Mouse (Mus musculus) neural tube, embryonic 12.5 days (tissue): Measurements from ENCODE around the gene Adtrp. TPM values are rescaled to one million over a fixed set of nuclear protein-coding genes. Genes with fewer than 3 reads are reported as not detected.

Experiments
- ATAC-seq: fragments of 200-750 bp; cut with Nextera tagmentation; 2 replicates; pipeline ENCODE4 v1.8.0; 2017; ENCODE audit warnings: low read depth, mild to moderate bottlenecking, moderate TSS enrichment, moderate library complexity; ENCODE audit not compliant: low FRiP score
- H3K27ac ChIP-seq: fragments of 300-500 bp; sonication (generic); 2 replicates; pipeline ENCODE4 v1.5.1; 2016
- H3K27me3 ChIP-seq: fragments of 300-500 bp; sonication (generic); replicated peaks from 2 replicates; pipeline ENCODE4 v1.6.1; 2016; ENCODE audit warnings: mild to moderate bottlenecking
- H3K36me3 ChIP-seq: fragments of 300-500 bp; sonication (generic); 2 replicates; pipeline ENCODE4 v1.6.1; 2016; ENCODE audit warnings: mild to moderate bottlenecking
- H3K4me1 ChIP-seq: fragments of 300-500 bp; sonication (generic); 2 replicates; pipeline ENCODE4 v1.6.1; 2016
- H3K4me2 ChIP-seq: fragments of 300-500 bp; sonication (generic); replicated peaks from 2 replicates; pipeline ENCODE4 v1.6.1; 2016; ENCODE audit warnings: mild to moderate bottlenecking
- H3K4me3 ChIP-seq: fragments of 300-500 bp; sonication (generic); 2 replicates; pipeline ENCODE4 v1.5.1; 2016
- H3K9ac ChIP-seq: fragments of 300-500 bp; sonication (generic); 2 replicates; pipeline ENCODE4 v1.6.1; 2016; ENCODE audit warnings: mild to moderate bottlenecking
- H3K9me3 ChIP-seq: fragments of 300-500 bp; sonication (generic); 2 replicates; pipeline ENCODE4 v1.6.1; 2016; ENCODE audit warnings: mild to moderate bottlenecking
- WGBS: fragments of 180-500 bp; shearing (Covaris S2); methylation state at CpG from one replicate; pipeline ENCODE4 v1.1.7; 2016; 5-methylcytosine and 5-hydroxymethylcytosine counted together
- polyA plus RNA-seq: library from polyadenylated mRNA; unstranded; fragments of >200 nt; fragmentation: Nextera tagmentation; extraction: Ambion mirVana; gene quantifications from 2 replicates; pipeline ENCODE4 v1.2.1, GENCODE M21; 2016

Gene Adtrp
- polyA plus RNA-seq, 1 experiment from 2014 or later: 0.52 TPM

GRCm38 (mm10) chr13:41865071-41865470 is 17.6 kb upstream of the Adtrp start:
- Histone ChIP-seq H3K9ac (no peak overlapping the region), H3K4me1 (no peaks in the 10 kb centered on the region), H3K27me3 (no peaks in the 10 kb centered on the region), H3K27ac (no peak overlapping the region), H3K4me3 (no peak overlapping the region), H3K4me2 (no peak overlapping the region), H3K36me3 (no peaks in the 10 kb centered on the region), H3K9me3 (no peaks in the 10 kb centered on the region)
- WGBS: 75% methylated on average over 5 of the region's 5 CpGs
- no peak for ATAC-seq

- H3K27me3 ChIP-seq: no peaks in the 10 kb centered on the region
These were observed 13.3 kb upstream of the Adtrp start for GRCm38 (mm10) chr13:41860603-41861405.

GRCm38 (mm10) chr13:41855206-41856185 is 8.0 kb upstream of the Adtrp start:
- no peak overlapping the region for H3K27ac ChIP-seq
- 40% methylated on average over 13 of the region's 13 CpGs for WGBS

More at GRCm38 (mm10) chr13:41860603-41861405, 13.3 kb upstream of the Adtrp start:
- H3K4me2 ChIP-seq: no peak overlapping the region
- no peaks in the 10 kb centered on the region for H3K36me3 ChIP-seq
- no peak overlapping the region for H3K4me3 ChIP-seq
- WGBS: 91% methylated on average over 15 of the region's 15 CpGs
- H3K9ac ChIP-seq: no peak overlapping the region
- no peaks in the 10 kb centered on the region for H3K9me3 ChIP-seq
- no peak for ATAC-seq
- no peaks in the 10 kb centered on the region for H3K4me1 ChIP-seq
- H3K27ac ChIP-seq: no peak overlapping the region

GRCm38 (mm10) chr13:41850727-41851378 is 3.4 kb upstream of the Adtrp start:
- 42% methylated on average over 3 of the region's 3 CpGs for WGBS
- no peak overlapping the region for H3K4me2 ChIP-seq
- no peaks in the 10 kb centered on the region for H3K36me3 ChIP-seq
- no peak overlapping the region for H3K9ac ChIP-seq
- H3K27me3 ChIP-seq: no peaks in the 10 kb centered on the region
- ATAC-seq: no peak
- H3K4me3 ChIP-seq: no peak overlapping the region
- H3K27ac ChIP-seq: no peak overlapping the region
- H3K9me3 ChIP-seq: no peaks in the 10 kb centered on the region
- no peaks in the 10 kb centered on the region; the same call in 1 of the 2 replicates for H3K4me1 ChIP-seq

More at GRCm38 (mm10) chr13:41855206-41856185, 8.0 kb upstream of the Adtrp start:
- Histone ChIP-seq H3K4me1 (no peaks in the 10 kb centered on the region; the same call in 1 of the 2 replicates), H3K4me3 (no peak overlapping the region), H3K27me3 (no peaks in the 10 kb centered on the region), H3K4me2 (no peak overlapping the region), H3K9ac (no peak overlapping the region), H3K9me3 (no peaks in the 10 kb centered on the region), H3K36me3 (no peaks in the 10 kb centered on the region)
- no peak for ATAC-seq

GRCm38 (mm10) chr13:41846516-41846915 is 968 bp downstream of the Adtrp start:
- no peak overlapping the region for H3K9ac ChIP-seq
- H3K4me3 ChIP-seq: no peak overlapping the region
- no peaks in the 10 kb centered on the region for H3K27me3 ChIP-seq
- 81% methylated on average over 5 of the region's 5 CpGs for WGBS
- no peak overlapping the region for H3K4me2 ChIP-seq
- H3K9me3 ChIP-seq: no peaks in the 10 kb centered on the region
- H3K27ac ChIP-seq: no peak overlapping the region
- no peak for ATAC-seq
- no peaks in the 10 kb centered on the region; the same call in 1 of the 2 replicates for H3K4me1 ChIP-seq
- H3K36me3 ChIP-seq: no peaks in the 10 kb centered on the region

GRCm38 (mm10) chr13:41845013-41845412 is 2.5 kb downstream of the Adtrp start:
- no peak overlapping the region for H3K27ac ChIP-seq
- H3K4me2 ChIP-seq: no peak overlapping the region
- no peaks in the 10 kb centered on the region for H3K9me3 ChIP-seq
- WGBS: 92% methylated on average over 5 of the region's 5 CpGs
- no peak overlapping the region for H3K9ac ChIP-seq
- no peak for ATAC-seq
- no peaks in the 10 kb centered on the region for H3K27me3 ChIP-seq
- no peaks in the 10 kb centered on the region for H3K4me1 ChIP-seq
- H3K4me3 ChIP-seq: no peak overlapping the region
- H3K36me3 ChIP-seq: no peaks in the 10 kb centered on the region

GRCm38 (mm10) chr13:41844071-41844470 is 3.4 kb downstream of the Adtrp start:
- Histone ChIP-seq H3K4me3 (no peak overlapping the region), H3K27ac (no peak overlapping the region), H3K9ac (no peak overlapping the region), H3K36me3 (no peaks in the 10 kb centered on the region), H3K9me3 (no peaks in the 10 kb centered on the region), H3K4me2 (no peak overlapping the region), H3K27me3 (no peaks in the 10 kb centered on the region), H3K4me1 (no peaks in the 10 kb centered on the region)
- ATAC-seq: no peak
- 88% methylated on average over 4 of the region's 4 CpGs for WGBS

GRCm38 (mm10) chr13:41833614-41834139 is 13.8 kb downstream of the Adtrp start:
- no peaks in the 10 kb centered on the region for H3K27me3 ChIP-seq
- no peaks in the 10 kb centered on the region for H3K4me1 ChIP-seq
- no peaks in the 10 kb centered on the region for H3K36me3 ChIP-seq
- 90% methylated on average over 8 of the region's 8 CpGs for WGBS
- H3K27ac ChIP-seq: no peak overlapping the region
- no peak for ATAC-seq
- no peaks in the 10 kb centered on the region for H3K9me3 ChIP-seq
- no peak overlapping the region for H3K4me3 ChIP-seq
- no peak overlapping the region for H3K9ac ChIP-seq
- no peak overlapping the region for H3K4me2 ChIP-seq

GRCm38 (mm10) chr13:41828296-41828754 is 19.2 kb downstream of the Adtrp start:
- H3K27me3 ChIP-seq: no peaks in the 10 kb centered on the region
- H3K27ac ChIP-seq: no peak overlapping the region
- H3K36me3 ChIP-seq: no peaks in the 10 kb centered on the region
- no peak overlapping the region for H3K4me2 ChIP-seq
- no peak for ATAC-seq
- no peak overlapping the region for H3K4me3 ChIP-seq
- WGBS: 92% methylated on average over 8 of the region's 8 CpGs
- no peaks in the 10 kb centered on the region for H3K9me3 ChIP-seq
- no peak overlapping the region for H3K9ac ChIP-seq
- H3K4me1 ChIP-seq: no peaks in the 10 kb centered on the region

GRCm38 (mm10) chr13:41827581-41827980 is 19.9 kb downstream of the Adtrp start:
- Histone ChIP-seq H3K27me3 (no peaks in the 10 kb centered on the region), H3K36me3 (no peaks in the 10 kb centered on the region), H3K9ac (no peak overlapping the region), H3K4me1 (no peaks in the 10 kb centered on the region), H3K4me2 (no peak overlapping the region), H3K27ac (no peak overlapping the region), H3K4me3 (no peak overlapping the region), H3K9me3 (no peaks in the 10 kb centered on the region)
- WGBS: 94% methylated on average over 5 of the region's 5 CpGs
- ATAC-seq: no peak

GRCm38 (mm10) chr13:41825379-41825966 is 22.0 kb downstream of the Adtrp start:
- Histone ChIP-seq H3K4me2 (no peak overlapping the region), H3K9ac (no peak overlapping the region), H3K4me1 (no peaks in the 10 kb centered on the region), H3K9me3 (no peaks in the 10 kb centered on the region), H3K4me3 (no peak overlapping the region), H3K27me3 (no peaks in the 10 kb centered on the region), H3K27ac (no peak overlapping the region), H3K36me3 (no peaks in the 10 kb centered on the region)
- ATAC-seq: no peak
- 73% methylated on average over 11 of the region's 11 CpGs for WGBS
